Mouse (Mus musculus) embryo, embryonic 11 days (tissue): ENCODE data around the gene Rasgrf1.

ENCODE experiments used
- DNase-seq: peaks from one replicate; pipeline ENCODE4 v3.0.0-alpha.2; 2015

Gene Rasgrf1

GRCm38 (mm10) chr9:89909131-89910010 is at the start of gene Rasgrf1:
Rasgrf1 (plus strand) TSS chr9:89909908.
- DNase-seq, result peak; percentile 81

GRCm38 (mm10) chr9:89860145-89860544 is 49.6 kb upstream of the Rasgrf1 start:
- DNase-seq, result no peak

- no peak for DNase-seq
Observed at GRCm38 (mm10) chr9:89860584-89860983, 49.1 kb upstream of the Rasgrf1 start.

- DNase-seq, result no peak
Observed at GRCm38 (mm10) chr9:89867141-89867540, 42.6 kb upstream of the Rasgrf1 start.

GRCm38 (mm10) chr9:89868093-89868729 is 41.5 kb upstream of the Rasgrf1 start:
- peak; percentile 52 for DNase-seq

- no peak for DNase-seq
Observed at GRCm38 (mm10) chr9:89869594-89869993, 40.1 kb upstream of the Rasgrf1 start.

- no peak for DNase-seq
Observed at GRCm38 (mm10) chr9:89870531-89871150, 39.1 kb upstream of the Rasgrf1 start.

GRCm38 (mm10) chr9:89872137-89872536 is 37.6 kb upstream of the Rasgrf1 start:
- no peak for DNase-seq

- DNase-seq, result no peak
Observed at GRCm38 (mm10) chr9:89874434-89874833, 35.3 kb upstream of the Rasgrf1 start.

- DNase-seq, result no peak
Observed at GRCm38 (mm10) chr9:89875551-89875950, 34.2 kb upstream of the Rasgrf1 start.

GRCm38 (mm10) chr9:89878471-89879020 is 31.2 kb upstream of the Rasgrf1 start:
- no peak for DNase-seq

GRCm38 (mm10) chr9:89879574-89879973 is 30.1 kb upstream of the Rasgrf1 start:
- DNase-seq, result peak; percentile 73

- DNase-seq, result no peak
Observed at GRCm38 (mm10) chr9:89881552-89881951, 28.2 kb upstream of the Rasgrf1 start.

- DNase-seq, result no peak
Observed at GRCm38 (mm10) chr9:89882583-89882982, 27.1 kb upstream of the Rasgrf1 start.

- no peak for DNase-seq
Observed at GRCm38 (mm10) chr9:89885701-89886218, 23.9 kb upstream of the Rasgrf1 start.

- no peak for DNase-seq
Observed at GRCm38 (mm10) chr9:89891534-89892293, 18.0 kb upstream of the Rasgrf1 start.

- DNase-seq, result no peak
Observed at GRCm38 (mm10) chr9:89892540-89893188, 17.0 kb upstream of the Rasgrf1 start.

GRCm38 (mm10) chr9:89900111-89900824 is 9.4 kb upstream of the Rasgrf1 start:
- no peak for DNase-seq

- DNase-seq, result no peak
Observed at GRCm38 (mm10) chr9:89901184-89901583, 8.5 kb upstream of the Rasgrf1 start.

GRCm38 (mm10) chr9:89902813-89903212 is 6.9 kb upstream of the Rasgrf1 start:
- no peak for DNase-seq

GRCm38 (mm10) chr9:89906645-89907044 is 3.1 kb upstream of the Rasgrf1 start:
- DNase-seq, result no peak
